Mouse (Mus musculus): ENCODE results near the gene Rgsl1.

Rgsl1 gene

DNA sequence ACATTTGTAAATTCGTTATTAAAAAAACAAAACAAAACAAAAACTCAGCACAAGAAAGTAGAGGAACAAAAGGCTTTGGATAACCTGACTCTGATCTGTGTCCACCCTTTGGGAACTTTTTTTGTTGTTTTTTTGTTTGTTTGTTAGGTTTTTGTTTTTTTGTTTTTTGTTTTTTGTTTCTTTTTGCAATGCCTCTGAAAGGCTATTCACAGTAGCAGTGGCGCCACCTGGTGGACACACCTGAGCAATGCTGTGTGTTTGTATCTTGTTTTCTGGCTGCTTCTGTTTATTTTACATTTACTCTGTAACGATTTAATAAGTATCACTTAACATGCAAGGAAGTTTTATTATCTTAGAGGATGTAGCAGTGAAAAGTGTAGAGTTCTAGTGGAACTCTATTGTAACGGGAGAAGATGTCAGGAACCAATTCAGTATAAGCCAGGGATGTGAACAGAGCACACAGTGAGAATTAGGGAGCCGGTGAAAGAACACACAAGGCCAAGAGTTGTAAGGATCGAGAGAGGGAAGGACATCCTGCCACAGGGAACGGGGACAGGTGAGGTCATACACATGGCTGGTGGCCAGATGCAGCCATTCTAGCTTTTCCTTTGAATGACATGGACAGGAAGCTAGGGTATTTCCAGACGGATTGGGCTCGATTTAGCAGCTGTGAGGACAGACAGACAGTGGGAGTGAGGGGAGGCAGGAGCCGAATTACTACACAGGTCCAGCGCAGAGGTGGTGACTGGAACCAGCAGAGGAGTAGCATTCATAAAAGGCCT is 101.4 kb downstream of the Rgsl1 start:
- in situ Hi-C loops (cut with MboI; ENCODE audit: unreplicated experiment in 2 of 2): no loop called here

DNA sequence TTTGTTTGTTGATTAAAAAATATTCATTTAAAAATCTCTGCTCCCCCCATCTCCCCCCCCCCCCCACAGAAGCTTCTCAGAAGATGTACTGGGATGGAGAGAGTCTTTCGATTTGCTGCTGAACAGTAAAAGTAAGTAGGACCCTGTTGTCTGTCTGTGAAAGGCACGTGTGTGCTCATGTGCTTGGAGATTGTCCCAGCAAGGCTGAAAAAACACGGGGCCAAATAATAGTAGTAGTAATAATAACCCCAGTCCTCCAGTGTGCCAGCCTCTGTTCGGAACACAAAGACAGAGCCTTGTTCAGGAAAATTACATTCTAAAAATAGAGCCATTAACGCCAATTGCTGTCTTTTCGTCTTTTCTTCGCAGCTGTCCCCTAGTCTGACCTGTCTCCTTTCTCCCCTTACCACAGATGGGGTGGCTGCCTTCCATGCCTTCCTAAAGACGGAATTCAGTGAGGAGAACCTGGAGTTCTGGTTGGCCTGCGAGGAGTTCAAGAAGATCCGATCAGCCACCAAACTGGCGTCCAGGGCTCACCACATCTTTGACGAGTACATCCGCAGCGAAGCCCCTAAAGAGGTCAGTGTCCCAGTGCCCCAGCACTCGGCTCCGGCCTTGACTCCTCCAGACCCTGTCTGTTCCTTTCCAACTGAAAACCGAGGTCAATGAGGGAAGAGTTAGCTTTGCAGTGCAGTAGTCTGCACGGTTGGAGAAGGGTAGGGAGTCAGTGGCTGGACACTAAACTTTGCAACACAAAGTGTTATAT is 102.2 kb downstream of the Rgsl1 start:
- in situ Hi-C loops (cut with MboI; ENCODE audit: unreplicated experiment in 2 of 2): no loop called here

DNA sequence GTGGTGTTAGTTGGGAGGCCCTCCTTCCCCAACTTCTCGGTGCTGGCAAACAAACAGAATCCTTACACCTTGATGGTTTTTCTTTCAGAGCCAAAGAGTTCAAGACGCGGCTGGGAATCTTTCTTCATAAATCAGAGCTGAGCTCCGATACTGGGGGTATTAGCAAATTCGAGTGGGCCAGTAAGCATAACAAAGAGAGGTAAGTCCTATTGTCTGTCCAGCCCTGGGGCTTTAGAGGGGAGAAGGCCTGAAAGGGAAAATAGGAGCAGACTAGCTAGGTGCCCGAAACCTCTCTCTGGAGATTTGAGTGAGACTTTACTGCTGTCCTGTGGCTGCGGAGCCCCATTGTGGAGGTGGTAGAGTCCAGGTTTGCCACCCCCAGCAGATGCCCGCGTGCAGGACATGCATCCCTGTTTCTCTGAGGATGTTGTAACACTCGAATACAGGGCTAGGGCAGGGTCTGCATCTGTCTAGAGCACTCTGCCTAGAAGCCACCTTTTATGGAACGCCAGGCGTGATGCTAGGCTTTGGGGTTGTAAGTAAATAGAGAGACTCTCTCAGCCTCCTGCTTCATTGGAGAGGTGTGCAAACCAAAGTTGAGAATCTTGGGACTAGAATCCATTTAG is 103.1 kb downstream of the Rgsl1 start:
- in situ Hi-C loops (cut with MboI; ENCODE audit: unreplicated experiment in 2 of 2): no loop called here

DNA sequence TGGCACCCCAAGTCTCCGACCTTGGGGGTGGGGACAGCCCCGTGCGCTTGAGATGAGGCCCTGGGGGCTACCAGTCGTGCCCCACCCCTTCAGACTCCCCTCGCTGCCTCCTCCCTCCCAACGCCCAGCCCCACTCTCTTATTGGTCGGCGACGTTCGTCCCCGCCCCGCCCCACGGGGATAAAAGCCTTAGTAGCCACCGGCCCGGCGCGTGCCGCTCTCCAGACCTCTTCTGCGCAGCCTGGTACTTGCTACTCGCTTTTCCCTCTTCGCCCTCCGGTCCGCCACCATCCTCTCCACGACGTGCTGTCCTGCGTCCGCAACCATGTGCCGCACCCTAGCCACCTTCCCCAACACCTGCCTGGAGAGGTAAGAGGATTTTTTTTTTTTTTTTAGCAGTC is 103.8 kb downstream of the Rgsl1 start, which contains the start of gene Rgs16:
Rgs16 (plus strand) TSS at position 205 of the 400 bp plus-strand sequence.
- in situ Hi-C loops (cut with MboI; ENCODE audit: unreplicated experiment in 2 of 2): no loop called here

DNA sequence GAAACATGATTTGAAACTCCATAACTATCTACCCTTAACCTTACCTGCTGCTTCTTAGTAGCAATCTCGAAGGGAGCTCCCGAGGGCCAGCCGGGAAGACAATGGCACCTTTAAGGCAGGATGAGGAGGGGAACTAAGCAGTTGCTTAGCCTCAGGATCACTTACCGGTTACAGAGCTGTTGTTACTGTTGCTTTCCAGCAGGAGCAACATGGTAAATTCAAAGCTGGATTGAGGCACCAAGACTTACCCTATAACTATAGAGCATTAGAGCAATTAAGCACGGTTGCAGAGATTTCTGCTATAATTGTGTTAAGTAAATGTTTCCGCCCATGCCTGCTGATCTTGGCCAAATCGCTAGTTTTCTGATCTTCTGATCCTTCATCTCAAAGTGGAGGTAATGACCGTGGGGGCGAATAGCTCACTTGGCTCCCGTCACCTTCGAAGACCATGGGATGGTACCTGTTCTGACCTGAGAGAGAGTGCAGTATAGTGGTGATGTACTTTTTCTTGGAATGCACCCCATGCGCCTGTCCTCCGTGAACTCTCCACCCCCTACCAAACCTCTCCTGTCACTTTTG is 104.4 kb downstream of the Rgsl1 start:
- in situ Hi-C loops (cut with MboI; ENCODE audit: unreplicated experiment in 2 of 2): loop anchor here (5.0 kb wide), 1 partner anchor 37 kb away; no protein-coding TSS in a partner anchor

DNA sequence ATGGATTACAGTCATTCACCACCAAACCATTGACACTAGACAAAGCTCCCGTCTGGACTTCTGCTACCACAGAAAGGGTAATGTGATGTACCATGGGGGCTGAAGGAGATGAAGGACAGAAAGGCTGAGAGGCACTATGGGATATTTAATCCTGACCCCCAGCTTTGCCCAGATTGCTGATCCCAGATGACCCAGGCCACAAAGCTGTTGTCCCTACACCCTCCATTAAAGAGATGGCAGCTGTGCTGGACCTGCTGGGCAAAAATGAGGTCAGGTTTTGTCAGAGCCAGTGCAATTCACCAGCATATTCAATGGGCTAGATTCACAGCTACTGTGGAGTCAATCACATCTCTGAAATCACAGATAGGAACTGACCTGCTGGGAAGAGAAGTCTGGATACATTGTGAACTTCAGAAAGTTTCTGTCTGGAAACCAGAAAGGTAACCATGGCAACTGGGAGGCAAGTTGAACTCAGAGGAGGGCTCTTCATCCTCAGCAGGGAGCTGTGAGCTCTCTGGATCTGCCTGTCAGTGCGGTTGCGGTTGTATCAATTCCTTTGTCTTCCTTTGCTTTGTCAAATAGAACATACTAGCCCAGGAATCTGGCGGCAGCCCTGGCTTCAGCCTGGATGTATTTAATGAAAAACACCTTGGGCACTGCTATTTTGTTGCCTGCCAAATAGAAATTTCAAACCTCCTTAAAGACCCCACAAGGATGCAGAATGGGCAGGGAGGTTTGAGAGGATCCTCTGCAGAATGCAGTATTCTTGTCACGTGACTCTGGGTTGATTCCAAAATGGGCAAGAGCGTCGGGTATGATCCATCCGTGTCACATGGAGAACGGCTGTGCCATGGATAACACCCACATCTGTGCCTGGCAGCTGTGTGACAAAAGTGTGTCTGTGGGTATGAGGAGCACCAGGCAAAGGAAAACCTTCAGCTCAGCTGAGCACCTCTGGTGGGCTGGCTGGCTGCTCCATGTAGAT is 106.5 kb downstream of the Rgsl1 start:
- in situ Hi-C loops (cut with MboI; ENCODE audit: unreplicated experiment in 2 of 2): loop anchor here (5.0 kb wide), 1 partner anchor 35 kb away; no protein-coding TSS in a partner anchor

DNA sequence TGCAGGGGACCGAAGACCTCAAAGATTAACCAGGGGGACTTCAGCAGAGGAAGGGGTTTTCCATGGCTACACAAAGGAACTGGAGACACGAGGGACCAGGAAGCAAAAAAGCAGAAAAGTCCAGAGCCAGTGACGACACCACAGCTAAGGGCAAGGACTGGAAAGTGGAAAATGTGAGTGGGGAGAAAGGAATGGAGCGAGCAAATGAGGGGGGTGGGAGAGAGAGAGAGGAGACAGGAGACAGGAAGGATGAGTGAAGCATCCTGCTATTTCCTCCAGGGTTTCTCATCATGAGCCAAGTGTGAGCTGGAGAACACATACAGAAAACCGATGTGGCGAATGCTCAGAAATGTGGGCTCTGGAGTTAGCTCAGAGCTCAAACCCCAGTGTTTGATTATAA is 107.8 kb downstream of the Rgsl1 start:
- in situ Hi-C loops (cut with MboI; ENCODE audit: unreplicated experiment in 2 of 2): loop anchor here (5.0 kb wide), 1 partner anchor 34 kb away; no protein-coding TSS in a partner anchor

DNA sequence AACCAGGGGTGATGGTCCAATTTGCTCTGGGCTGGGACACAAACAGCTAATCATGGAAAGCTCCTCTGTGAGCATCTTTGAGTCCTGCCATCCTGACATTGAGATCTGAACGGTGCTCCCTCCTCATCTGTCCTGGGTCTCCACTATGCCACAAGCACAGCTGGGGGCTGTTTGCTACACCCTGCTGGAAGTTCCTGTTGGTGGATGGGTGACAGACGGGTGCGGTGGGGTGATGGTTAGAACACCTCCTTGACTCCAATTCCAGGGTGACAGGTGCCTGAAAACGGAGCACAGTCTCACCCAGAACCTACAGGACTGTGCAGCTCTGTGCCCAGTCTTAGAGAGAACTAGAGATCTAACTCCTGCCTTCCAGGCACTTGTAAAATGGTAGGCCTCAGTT is 109.1 kb downstream of the Rgsl1 start:
- in situ Hi-C loops (cut with MboI; ENCODE audit: unreplicated experiment in 2 of 2): loop anchor here (5.0 kb wide), 1 partner anchor 33 kb away; no protein-coding TSS in a partner anchor

- in situ Hi-C loops (cut with MboI; ENCODE audit: unreplicated experiment in 2 of 2): no loop called here
Observed at GRCm38 (mm10) chr1:153733181-153733580, 110.8 kb downstream of the Rgsl1 start.

GRCm38 (mm10) chr1:153730671-153731070 is 113.3 kb downstream of the Rgsl1 start:
- in situ Hi-C loops (cut with MboI; ENCODE audit: unreplicated experiment in 2 of 2): no loop called here

DNA sequence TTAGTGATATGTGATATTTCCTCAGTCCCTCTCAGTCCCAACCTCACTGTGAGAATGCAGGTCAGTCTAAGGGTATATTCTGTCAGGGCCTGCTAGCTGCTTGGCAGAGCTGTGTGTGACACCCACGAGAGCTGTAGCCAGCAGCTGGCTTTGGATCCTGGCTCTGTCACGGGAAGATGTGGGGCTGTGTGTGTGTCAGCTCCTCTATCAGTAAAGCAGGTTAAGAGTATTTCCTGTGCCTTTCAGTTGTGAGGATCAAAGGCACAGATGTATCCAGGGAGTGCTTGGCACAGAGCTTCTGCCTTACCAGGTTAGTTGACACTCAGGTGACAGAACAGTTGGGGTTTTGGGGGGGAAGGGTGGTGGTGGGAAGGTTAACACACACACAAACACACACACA is 114.1 kb downstream of the Rgsl1 start:
- in situ Hi-C loops (cut with MboI; ENCODE audit: unreplicated experiment in 2 of 2): no loop called here
